Mouse (Mus musculus) neural tube, embryonic 11.5 days (tissue): ENCODE measurements around the gene Fam19a2. TPM values are rescaled to one million over a fixed set of nuclear protein-coding genes. Genes with fewer than 3 reads are reported as not detected.

Experiments used
- ATAC-seq: fragments of 200-750 bp; cut with Nextera tagmentation; 2 replicates; pipeline ENCODE4 v1.8.0; 2017; ENCODE audit warnings: moderate number of reproducible peaks, mild to moderate bottlenecking, moderate TSS enrichment, moderate library complexity; ENCODE audit not compliant: insufficient read depth, low FRiP score, low TSS enrichment
- DNase-seq: peaks from one replicate; pipeline ENCODE4 v3.0.0-alpha.2; 2015; ENCODE audit warnings: low spot score
- H3K27ac ChIP-seq: fragments of 300-500 bp; sonication (generic); 2 replicates; pipeline ENCODE4 v1.5.1; 2014; ENCODE audit warnings: low read depth, mild to moderate bottlenecking, low read length
- H3K27me3 ChIP-seq: fragments of 300-500 bp; sonication (generic); 2 replicates; pipeline ENCODE4 v1.6.1; 2014; ENCODE audit warnings: mild to moderate bottlenecking, low read length, mixed read lengths; ENCODE audit not compliant: control insufficient read depth, insufficient read depth
- H3K36me3 ChIP-seq: fragments of 300-500 bp; sonication (generic); 2 replicates; pipeline ENCODE4 v1.6.1; 2014; ENCODE audit warnings: mild to moderate bottlenecking, low read length, moderate library complexity, mixed read lengths; ENCODE audit not compliant: control insufficient read depth, insufficient read depth
- H3K4me1 ChIP-seq: fragments of 300-500 bp; sonication (generic); 2 replicates; pipeline ENCODE4 v1.6.1; 2014; ENCODE audit warnings: low read length, mixed read lengths; ENCODE audit not compliant: control insufficient read depth, insufficient read depth
- H3K4me2 ChIP-seq: fragments of 300-500 bp; sonication (generic); 2 replicates; pipeline ENCODE4 v1.6.1; 2014; ENCODE audit warnings: low read depth, mild to moderate bottlenecking, moderate library complexity
- H3K4me3 ChIP-seq: fragments of 300-500 bp; sonication (generic); 2 replicates; pipeline ENCODE4 v1.5.1; 2014; ENCODE audit warnings: low read depth, low read length
- H3K9ac ChIP-seq: fragments of 300-500 bp; sonication (generic); 2 replicates; pipeline ENCODE4 v1.6.1; 2014; ENCODE audit warnings: mild to moderate bottlenecking, low read length
- H3K9me3 ChIP-seq: fragments of 300-500 bp; sonication (generic); 2 replicates; pipeline ENCODE4 v1.6.1; 2016; ENCODE audit warnings: low read length; ENCODE audit not compliant: control insufficient read depth
- WGBS: fragments of 180-500 bp; shearing (Covaris S2); extraction: QIAGEN DNeasy Blood & Tissue Kit; methylation state at CpG from one replicate; pipeline ENCODE4 v1.1.7; 2014; 5-methylcytosine and 5-hydroxymethylcytosine counted together
- polyA plus RNA-seq: library from polyadenylated mRNA; unstranded; fragments of >200 nt; fragmentation: Nextera tagmentation; extraction: Ambion mirVana; gene quantifications from 2 replicates; pipeline ENCODE4 v1.2.1, GENCODE M21; 2014

Gene Fam19a2
- 9.6 and 9.9 TPM in 2 replicates for polyA plus RNA-seq

- peak; percentile 66 for DNase-seq
- peaks cover 6% of the 10 kb centered on the region; the same call in 1 of the 2 replicates for H3K27me3 ChIP-seq
- H3K9me3 ChIP-seq: no peaks in the 10 kb centered on the region
- H3K4me1 ChIP-seq: no peaks in the 10 kb centered on the region; the same call in 1 of the 2 replicates
- ATAC-seq: peak; percentile 56
- no peaks in the 10 kb centered on the region for H3K36me3 ChIP-seq
- no peak within 1 kb of the TSS for H3K27ac ChIP-seq
- peak within 1 kb of the TSS; percentile 52 for H3K9ac ChIP-seq
- peak within 1 kb of the TSS; percentile 56 for H3K4me3 ChIP-seq
- WGBS: under 1% methylated on average over 12 of the region's 12 CpGs
- peak within 1 kb of the TSS; percentile 95 for H3K4me2 ChIP-seq
Observed at GRCm38 (mm10) chr10:123263876-123264309, at the start of gene Fam19a2. Fam19a2 (plus strand) TSS chr10:123263996.

GRCm38 (mm10) chr10:123222785-123223184 is 41.0 kb upstream of the Fam19a2 start:
- Histone ChIP-seq H3K27me3 (no peaks in the 10 kb centered on the region), H3K4me3 (no peak overlapping the region), H3K9ac (no peak overlapping the region), H3K36me3 (no peaks in the 10 kb centered on the region), H3K27ac (no peak overlapping the region), H3K9me3 (no peaks in the 10 kb centered on the region), H3K4me1 (no peaks in the 10 kb centered on the region), H3K4me2 (no peak overlapping the region)
- no peak for DNase-seq
- WGBS: 96% methylated on average over 5 of the region's 5 CpGs
- no peak for ATAC-seq

- Histone ChIP-seq H3K4me3 (no peak overlapping the region), H3K27ac (no peak overlapping the region), H3K27me3 (no peaks in the 10 kb centered on the region), H3K4me1 (no peaks in the 10 kb centered on the region), H3K9me3 (no peaks in the 10 kb centered on the region), H3K4me2 (no peak overlapping the region), H3K9ac (no peak overlapping the region), H3K36me3 (no peaks in the 10 kb centered on the region)
- DNase-seq: no peak
- WGBS: 86% methylated on average over 5 of the region's 5 CpGs
- no peak for ATAC-seq
Observed at GRCm38 (mm10) chr10:123229420-123229819, 34.4 kb upstream of the Fam19a2 start.

GRCm38 (mm10) chr10:123248063-123248462 is 15.7 kb upstream of the Fam19a2 start:
- Histone ChIP-seq H3K27me3 (no peaks in the 10 kb centered on the region), H3K9me3 (no peaks in the 10 kb centered on the region), H3K4me1 (no peaks in the 10 kb centered on the region), H3K36me3 (no peaks in the 10 kb centered on the region), H3K27ac (no peak overlapping the region), H3K4me3 (no peak overlapping the region), H3K4me2 (no peak overlapping the region), H3K9ac (no peak overlapping the region)
- WGBS: 88% methylated on average over 6 of the region's 6 CpGs
- ATAC-seq (no peak), DNase-seq (no peak)

GRCm38 (mm10) chr10:123251904-123252303 is 11.9 kb upstream of the Fam19a2 start:
- no peak for DNase-seq
- no peak overlapping the region for H3K4me3 ChIP-seq
- H3K4me2 ChIP-seq: no peak overlapping the region
- H3K9me3 ChIP-seq: no peaks in the 10 kb centered on the region
- no peak overlapping the region for H3K9ac ChIP-seq
- no peak overlapping the region for H3K27ac ChIP-seq
- no peaks in the 10 kb centered on the region for H3K4me1 ChIP-seq
- no peaks in the 10 kb centered on the region for H3K27me3 ChIP-seq
- ATAC-seq: no peak
- H3K36me3 ChIP-seq: no peaks in the 10 kb centered on the region
- WGBS: 68% methylated on average over 9 of the region's 9 CpGs

GRCm38 (mm10) chr10:123254299-123254698 is 9.5 kb upstream of the Fam19a2 start:
- Histone ChIP-seq H3K4me3 (no peak overlapping the region), H3K27me3 (no peaks in the 10 kb centered on the region), H3K4me2 (no peak overlapping the region), H3K36me3 (no peaks in the 10 kb centered on the region), H3K9me3 (no peaks in the 10 kb centered on the region), H3K9ac (no peak overlapping the region), H3K27ac (no peak overlapping the region), H3K4me1 (no peaks in the 10 kb centered on the region)
- ATAC-seq (no peak), DNase-seq (peak; percentile 33)
- 44% methylated on average over 5 of the region's 5 CpGs for WGBS

GRCm38 (mm10) chr10:123255674-123256348 is 8.0 kb upstream of the Fam19a2 start:
- H3K27me3 ChIP-seq: no peaks in the 10 kb centered on the region
- no peaks in the 10 kb centered on the region for H3K4me1 ChIP-seq
- H3K9me3 ChIP-seq: no peaks in the 10 kb centered on the region
- no peak overlapping the region for H3K4me3 ChIP-seq
- H3K9ac ChIP-seq: no peak overlapping the region
- H3K27ac ChIP-seq: no peak overlapping the region
- no peak overlapping the region for H3K4me2 ChIP-seq
- 81% methylated on average over 7 of the region's 7 CpGs for WGBS
- no peak for DNase-seq
- ATAC-seq: no peak
- H3K36me3 ChIP-seq: no peaks in the 10 kb centered on the region

GRCm38 (mm10) chr10:123264461-123265191 is 830 bp downstream of the Fam19a2 start:
- H3K4me1 ChIP-seq: no peaks in the 10 kb centered on the region; the same call in 1 of the 2 replicates
- H3K4me3 ChIP-seq: peak overlapping the region; percentile 56
- peak; percentile 67 for DNase-seq
- peak; percentile 64 for ATAC-seq
- peak overlapping the region; percentile 95 for H3K4me2 ChIP-seq
- no peaks in the 10 kb centered on the region for H3K9me3 ChIP-seq
- no peaks in the 10 kb centered on the region for H3K36me3 ChIP-seq
- H3K27ac ChIP-seq: no peak overlapping the region
- H3K9ac ChIP-seq: peak overlapping the region; percentile 52
- H3K27me3 ChIP-seq: peaks cover 6% of the 10 kb centered on the region; the same call in 1 of the 2 replicates
- WGBS: under 1% methylated on average over 81 of the region's 84 CpGs
